Mouse (Mus musculus): ENCODE measurements around the gene Itgbl1. TPM values are rescaled to one million over a fixed set of nuclear protein-coding genes. Genes with fewer than 3 reads are reported as not detected.

Itgbl1 gene
- 0.13 TPM for polyA plus RNA-seq (2012; fragmentation: generic; extraction: Trizol)

- no peaks in the 10 kb centered on the region for H3K27me3 ChIP-seq (ENCODE audit: control insufficient read depth, insufficient read depth, insufficient read length)
- H3K4me3 ChIP-seq: no peak within 1 kb of the TSS
- H3K4me2 ChIP-seq (ENCODE audit: low read depth): no peak within 1 kb of the TSS
- H3K79me2 ChIP-seq (ENCODE audit: control insufficient read depth, insufficient read depth): no peaks in the 10 kb centered on the region
- TF ChIP-seq MYOD1 (IDR thresholded peaks at IDR 0.05; ENCODE audit: control insufficient read depth in 1 of 3, insufficient read length in 2 of 3, low read depth in 2 of 3) (no peak), POLR2A (IDR thresholded peaks at IDR 0.05; ENCODE audit: insufficient read length, low read depth) (no peak), SRF (IDR thresholded peaks at IDR 0.05; ENCODE audit: control insufficient read depth, insufficient read length, low read depth) (no peak), CEBPB (IDR thresholded peaks at IDR 0.05; ENCODE audit: insufficient read depth, poor library complexity, severe bottlenecking) (no peak), REST (IDR thresholded peaks at IDR 0.05; ENCODE audit: insufficient read depth, insufficient read length) (no peak), TCF12 (IDR thresholded peaks at IDR 0.05; ENCODE audit: insufficient read depth, poor library complexity, severe bottlenecking) (no peak), MYOG (IDR thresholded peaks at IDR 0.05; ENCODE audit: control insufficient read depth in 1 of 3, insufficient read depth in 1 of 3, insufficient read length in 2 of 3, low read depth in 2 of 3) (no peak), USF1 (IDR thresholded peaks at IDR 0.05; ENCODE audit: low read depth) (no peak), E2F4 (IDR thresholded peaks at IDR 0.05; ENCODE audit: insufficient read depth) (no peak), TCF3 (IDR thresholded peaks at IDR 0.05; ENCODE audit: insufficient read length, low read depth) (no peak), POLR2AphosphoS2 (IDR thresholded peaks at IDR 0.05; ENCODE audit: insufficient read length, low read depth) (no peak), MAX (IDR thresholded peaks at IDR 0.05; ENCODE audit: low read depth) (no peak)
- no peaks in the 10 kb centered on the region for H3K36me3 ChIP-seq (ENCODE audit: control insufficient read depth, insufficient read depth)
- no peak within 1 kb of the TSS for H3ac ChIP-seq (ENCODE audit: control insufficient read depth, insufficient read length)
Measured at GRCm38 (mm10) chr14:123659921-123660385, at the start of gene Itgbl1. Gene Itgbl1, plus strand, starts transcription at chr14:123659971.

DNA sequence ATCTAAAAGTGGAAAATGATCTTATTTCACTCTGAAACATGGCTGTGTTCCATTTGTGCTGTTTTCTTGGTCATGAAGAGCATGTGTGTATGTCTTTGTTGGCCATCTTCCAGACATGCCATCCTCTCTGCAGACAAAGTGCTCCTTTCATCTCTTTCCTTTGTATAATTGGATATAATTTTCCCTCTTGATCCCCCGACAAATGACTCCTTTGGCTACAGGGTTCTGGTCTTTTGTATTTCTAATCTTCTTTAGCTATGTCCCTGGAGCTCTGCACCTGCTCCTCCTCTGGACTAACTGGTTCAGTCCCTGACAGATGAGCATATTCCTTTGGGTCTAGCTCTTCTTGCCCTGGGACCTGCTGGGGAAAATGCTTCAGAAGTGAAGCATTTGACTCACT, 36.8 kb upstream of the Itgbl1 start:
- H3ac ChIP-seq (ENCODE audit: control insufficient read depth, insufficient read length): no peak overlapping the region
- no peak for TF ChIP-seq MYOG (IDR thresholded peaks at IDR 0.05; ENCODE audit: control insufficient read depth in 1 of 3, insufficient read depth in 1 of 3, insufficient read length in 2 of 3, low read depth in 2 of 3)
- no peak for TF ChIP-seq CEBPB (IDR thresholded peaks at IDR 0.05; ENCODE audit: insufficient read depth, poor library complexity, severe bottlenecking)
- no peak for TF ChIP-seq E2F4 (IDR thresholded peaks at IDR 0.05; ENCODE audit: insufficient read depth)
- no peak for TF ChIP-seq REST (IDR thresholded peaks at IDR 0.05; ENCODE audit: insufficient read depth, insufficient read length)
- no peak for TF ChIP-seq MAX (IDR thresholded peaks at IDR 0.05; ENCODE audit: low read depth)
- no peak for TF ChIP-seq TCF3 (IDR thresholded peaks at IDR 0.05; ENCODE audit: insufficient read length, low read depth)
- TF ChIP-seq POLR2AphosphoS2 (IDR thresholded peaks at IDR 0.05; ENCODE audit: insufficient read length, low read depth): no peak
- H3K4me2 ChIP-seq (ENCODE audit: low read depth): no peak overlapping the region
- no peaks in the 10 kb centered on the region for H3K79me2 ChIP-seq (ENCODE audit: control insufficient read depth, insufficient read depth)
- H3K27me3 ChIP-seq (ENCODE audit: control insufficient read depth, insufficient read depth, insufficient read length): no peaks in the 10 kb centered on the region
- no peaks in the 10 kb centered on the region for H3K36me3 ChIP-seq (ENCODE audit: control insufficient read depth, insufficient read depth)
- H3K4me3 ChIP-seq: no peak overlapping the region

DNA sequence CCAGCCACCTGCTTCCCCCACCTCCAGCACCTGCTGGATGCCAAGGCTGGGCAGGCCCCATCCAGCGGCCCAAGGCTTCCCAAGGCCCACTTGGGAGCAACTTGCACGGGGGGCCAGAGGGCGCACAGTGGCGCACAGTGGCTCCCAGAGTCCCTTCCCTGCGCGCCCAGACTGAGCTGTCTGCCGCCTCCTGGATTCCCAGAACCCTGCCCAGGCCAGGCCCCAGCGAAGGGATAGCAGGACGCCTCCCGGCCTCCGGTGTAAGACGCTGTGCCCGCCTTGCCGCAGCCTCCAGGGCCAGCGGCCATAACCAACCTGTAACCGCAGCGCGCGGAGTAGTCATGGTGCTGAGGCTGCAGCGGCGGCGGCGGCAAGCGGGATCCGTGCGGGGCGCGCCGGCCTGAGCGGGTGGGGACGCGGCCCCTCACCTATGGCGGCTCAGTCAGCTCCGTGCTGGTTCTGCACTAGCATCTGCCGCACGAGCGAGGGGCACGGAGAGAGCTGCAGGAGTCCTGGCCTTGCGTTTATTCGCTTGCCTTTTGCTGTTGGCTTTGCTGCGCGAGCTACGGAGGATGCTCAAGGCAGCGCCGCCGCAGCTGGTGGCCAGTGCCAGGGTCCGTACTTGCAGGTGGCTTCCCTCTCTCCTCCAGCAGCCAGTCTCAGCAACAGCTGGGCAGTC, 33.1 kb upstream of the Itgbl1 start, which contains the start of gene Nalcn:
TSS of gene Nalcn (minus strand) at position 644 of the 679 bp plus-strand sequence.
- TF ChIP-seq E2F4 (IDR thresholded peaks at IDR 0.05; ENCODE audit: insufficient read depth): no peak

GRCm38 (mm10) chr14:123627180-123627562, 32.6 kb upstream of the Itgbl1 start:
- no peak for TF ChIP-seq REST (IDR thresholded peaks at IDR 0.05; ENCODE audit: insufficient read depth, insufficient read length)
- TF ChIP-seq SRF (IDR thresholded peaks at IDR 0.05; ENCODE audit: control insufficient read depth, insufficient read length, low read depth): no peak
- TF ChIP-seq TCF12 (IDR thresholded peaks at IDR 0.05; ENCODE audit: insufficient read depth, poor library complexity, severe bottlenecking): no peak
- TF ChIP-seq POLR2AphosphoS2 (IDR thresholded peaks at IDR 0.05; ENCODE audit: insufficient read length, low read depth): no peak
- no peak for TF ChIP-seq MAX (IDR thresholded peaks at IDR 0.05; ENCODE audit: low read depth)
- no peak for TF ChIP-seq POLR2A (IDR thresholded peaks at IDR 0.05; ENCODE audit: insufficient read length, low read depth)
- no peak for TF ChIP-seq USF1 (IDR thresholded peaks at IDR 0.05; ENCODE audit: low read depth)
- TF ChIP-seq CEBPB (IDR thresholded peaks at IDR 0.05; ENCODE audit: insufficient read depth, poor library complexity, severe bottlenecking): no peak
- TF ChIP-seq MYOG (IDR thresholded peaks at IDR 0.05; ENCODE audit: control insufficient read depth in 1 of 3, insufficient read depth in 1 of 3, insufficient read length in 2 of 3, low read depth in 2 of 3): no peak
- TF ChIP-seq E2F4 (IDR thresholded peaks at IDR 0.05; ENCODE audit: insufficient read depth): no peak
- no peak for TF ChIP-seq MYOD1 (IDR thresholded peaks at IDR 0.05; ENCODE audit: control insufficient read depth in 1 of 3, insufficient read length in 2 of 3, low read depth in 2 of 3)
- TF ChIP-seq TCF3 (IDR thresholded peaks at IDR 0.05; ENCODE audit: insufficient read length, low read depth): no peak
- Histone ChIP-seq H3K36me3 (ENCODE audit: control insufficient read depth, insufficient read depth) (no peaks in the 10 kb centered on the region), H3K4me2 (ENCODE audit: low read depth) (no peak overlapping the region), H3K27me3 (ENCODE audit: control insufficient read depth, insufficient read depth, insufficient read length) (no peaks in the 10 kb centered on the region), H3ac (ENCODE audit: control insufficient read depth, insufficient read length) (no peak overlapping the region), H3K79me2 (ENCODE audit: control insufficient read depth, insufficient read depth) (no peaks in the 10 kb centered on the region), H3K4me3 (no peak overlapping the region)

More for the DNA sequence above, 33.1 kb upstream of the Itgbl1 start, which contains the start of gene Nalcn:
- no peaks in the 10 kb centered on the region for H3K27me3 ChIP-seq (ENCODE audit: control insufficient read depth, insufficient read depth, insufficient read length)
- H3K4me3 ChIP-seq: no peak within 1 kb of the TSS
- H3K79me2 ChIP-seq (ENCODE audit: control insufficient read depth, insufficient read depth): no peaks in the 10 kb centered on the region
- H3K36me3 ChIP-seq (ENCODE audit: control insufficient read depth, insufficient read depth): no peaks in the 10 kb centered on the region
- no peak within 1 kb of the TSS for H3K4me2 ChIP-seq (ENCODE audit: low read depth)
- no peak within 1 kb of the TSS for H3ac ChIP-seq (ENCODE audit: control insufficient read depth, insufficient read length)

DNA sequence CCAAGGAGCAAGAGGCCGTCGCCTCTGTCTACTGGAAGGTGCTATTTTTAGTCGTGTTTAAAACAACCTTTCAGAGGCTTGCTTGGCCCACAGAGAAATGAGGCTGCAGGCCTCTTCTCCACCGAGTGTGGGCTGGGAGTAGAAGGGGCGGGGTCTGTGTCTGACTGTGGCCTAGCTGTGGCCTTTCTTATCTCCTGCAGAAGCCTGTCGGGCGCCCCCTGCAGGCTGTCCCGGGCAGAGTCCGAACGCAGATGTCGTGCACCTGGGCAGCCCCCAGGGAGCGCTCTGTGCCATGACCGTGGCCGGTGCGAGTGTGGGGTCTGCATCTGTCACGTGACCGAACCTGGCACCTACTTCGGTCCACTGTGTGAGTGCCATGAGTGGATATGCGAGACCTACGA, 1.3 kb downstream of the Itgbl1 start:
- Histone ChIP-seq H3K27me3 (ENCODE audit: control insufficient read depth, insufficient read depth, insufficient read length) (no peaks in the 10 kb centered on the region), H3K79me2 (ENCODE audit: control insufficient read depth, insufficient read depth) (no peaks in the 10 kb centered on the region), H3ac (ENCODE audit: control insufficient read depth, insufficient read length) (no peak overlapping the region), H3K36me3 (ENCODE audit: control insufficient read depth, insufficient read depth) (no peaks in the 10 kb centered on the region), H3K4me2 (ENCODE audit: low read depth) (no peak overlapping the region), H3K4me3 (no peak overlapping the region)
- TF ChIP-seq POLR2A (IDR thresholded peaks at IDR 0.05; ENCODE audit: insufficient read length, low read depth) (no peak), E2F4 (IDR thresholded peaks at IDR 0.05; ENCODE audit: insufficient read depth) (no peak), SRF (IDR thresholded peaks at IDR 0.05; ENCODE audit: control insufficient read depth, insufficient read length, low read depth) (no peak), REST (IDR thresholded peaks at IDR 0.05; ENCODE audit: insufficient read depth, insufficient read length) (no peak), CEBPB (IDR thresholded peaks at IDR 0.05; ENCODE audit: insufficient read depth, poor library complexity, severe bottlenecking) (no peak), TCF3 (IDR thresholded peaks at IDR 0.05; ENCODE audit: insufficient read length, low read depth) (no peak), MYOD1 (IDR thresholded peaks at IDR 0.05; ENCODE audit: control insufficient read depth in 1 of 3, insufficient read length in 2 of 3, low read depth in 2 of 3) (no peak), TCF12 (IDR thresholded peaks at IDR 0.05; ENCODE audit: insufficient read depth, poor library complexity, severe bottlenecking) (no peak), MYOG (IDR thresholded peaks at IDR 0.05; ENCODE audit: control insufficient read depth in 1 of 3, insufficient read depth in 1 of 3, insufficient read length in 2 of 3, low read depth in 2 of 3) (no peak), USF1 (IDR thresholded peaks at IDR 0.05; ENCODE audit: low read depth) (no peak), POLR2AphosphoS2 (IDR thresholded peaks at IDR 0.05; ENCODE audit: insufficient read length, low read depth) (no peak), MAX (IDR thresholded peaks at IDR 0.05; ENCODE audit: low read depth) (no peak)

Data from myocyte (in vitro differentiated cells).